Mouse (Mus musculus) spleen, adult 2 months (tissue): Measurements from ENCODE around the gene Cth. TPM values are rescaled to one million over a fixed set of nuclear protein-coding genes. Genes with fewer than 3 reads are reported as not detected.

ENCODE experiments used
- DNase-seq, 2 experiments: peaks; one replicate each; pipeline versions ENCODE4 v3.0.0 to v3.0.0-alpha.2; 2012 to 2021; ENCODE audit warnings: low spot score in 2 of 2, low read depth in 1 of 2
- H3K27ac ChIP-seq: fragments of 200-500 bp; 2 replicates; pipeline ENCODE4 v1.5.1; 2012; ENCODE audit warnings: low read length, inconsistent platforms; ENCODE audit not compliant: insufficient read depth
- H3K27me3 ChIP-seq: fragments of 200-500 bp; 2 replicates; pipeline ENCODE4 v1.6.1; 2012; ENCODE audit warnings: mild to moderate bottlenecking, moderate library complexity, low read length, inconsistent platforms; ENCODE audit not compliant: control insufficient read depth, insufficient read depth
- H3K36me3 ChIP-seq: fragments of 200-500 bp; 2 replicates; pipeline ENCODE4 v1.6.1; 2012; ENCODE audit warnings: mild to moderate bottlenecking, low read length, inconsistent platforms; ENCODE audit not compliant: control insufficient read depth, insufficient read depth
- H3K4me1 ChIP-seq: fragments of 200-500 bp; 2 replicates; pipeline ENCODE4 v1.6.1; 2011; ENCODE audit warnings: inconsistent platforms; ENCODE audit not compliant: control insufficient read depth, insufficient read depth, insufficient read length
- H3K4me3 ChIP-seq: fragments of 200-500 bp; 2 replicates; pipeline ENCODE4 v1.5.1; 2011; ENCODE audit warnings: mild to moderate bottlenecking, inconsistent platforms; ENCODE audit not compliant: insufficient read depth, insufficient read length; ENCODE audit errors: extremely low read depth
- CTCF ChIP-seq: fragments of 200-500 bp; IDR thresholded peaks from 2 replicates; pipeline ENCODE4 v1.5.1; 2011; ENCODE audit warnings: mild to moderate bottlenecking, inconsistent platforms; ENCODE audit not compliant: insufficient read depth, insufficient read length, insufficient replicate concordance; ENCODE audit errors: extremely low read depth
- POLR2A ChIP-seq: fragments of 200-500 bp; IDR thresholded peaks from 2 replicates; pipeline ENCODE4 v1.6.1; 2011; ENCODE audit warnings: low read depth, low read length, inconsistent platforms
- WGBS: fragments of 180-500 bp; shearing (Covaris S2); methylation state at CpG from one replicate; pipeline ENCODE4 v1.1.7; 2018; 5-methylcytosine and 5-hydroxymethylcytosine counted together
- polyA plus RNA-seq: library from polyadenylated mRNA; depleted of rRNA; stranded (reverse); fragments of >200 nt; gene quantifications from 2 replicates; pipeline ENCODE4 v1.2.3, GENCODE M21; 2012; rRNA removed

The Cth gene
- polyA plus RNA-seq, 1 experiment: 0.29 TPM

DNA sequence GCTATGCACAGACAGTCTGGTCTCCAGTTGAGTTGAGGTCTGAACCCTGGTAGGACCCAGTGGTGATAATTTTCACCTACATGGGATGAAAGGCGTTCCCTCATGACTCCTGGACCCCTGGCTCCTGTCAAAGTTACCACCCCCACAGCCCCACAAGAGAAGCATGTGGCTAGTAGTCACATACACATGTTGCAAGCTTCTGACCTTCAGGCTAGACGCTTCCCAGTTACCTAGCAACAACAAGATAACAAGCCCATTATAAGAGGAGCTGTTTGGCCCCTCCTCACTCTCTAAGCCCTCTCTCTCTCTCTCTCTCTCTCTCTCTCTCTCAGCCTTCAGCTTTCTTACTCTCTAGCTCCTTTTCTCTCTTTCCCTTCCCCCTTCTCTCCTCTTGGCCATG is 76.4 kb downstream of the Cth start:
- no peak overlapping the region for H3K4me3 ChIP-seq
- 65% methylated on average over 2 of the region's 2 CpGs for WGBS
- H3K27me3 ChIP-seq: no peaks in the 10 kb centered on the region
- H3K4me1 ChIP-seq: no peaks in the 10 kb centered on the region
- TF ChIP-seq POLR2A: no peak
- TF ChIP-seq CTCF: no peak
- DNase-seq: no peak
- H3K27ac ChIP-seq: no peak overlapping the region
- H3K36me3 ChIP-seq: no peaks in the 10 kb centered on the region

GRCm38 (mm10) chr3:157847338-157848284 is 77.3 kb downstream of the Cth start:
- no peaks in the 10 kb centered on the region for H3K27me3 ChIP-seq
- no peak for DNase-seq
- WGBS: 65% methylated on average over 7 of the region's 7 CpGs
- no peak overlapping the region for H3K27ac ChIP-seq
- H3K36me3 ChIP-seq: no peaks in the 10 kb centered on the region
- no peak overlapping the region for H3K4me3 ChIP-seq
- no peaks in the 10 kb centered on the region for H3K4me1 ChIP-seq
- no peak for TF ChIP-seq CTCF
- no peak for TF ChIP-seq POLR2A

Other genes with a start within 250 kb of the Cth start
- 9.3 and 17.7 TPM in 2 replicates for gene Ankrd13c, start 22.2 kb upstream of the Cth start, polyA plus RNA-seq
- gene Srsf11, start 111.6 kb upstream of the Cth start, polyA plus RNA-seq: 207 and 279 TPM in 2 replicates
- gene Lrrc40, start 111.6 kb upstream of the Cth start, polyA plus RNA-seq: 2.7 and 3.4 TPM in 2 replicates